Mouse (Mus musculus) CH12.LX (cell line): ENCODE measurements around the gene Plcl2. TPM values are rescaled to one million over a fixed set of nuclear protein-coding genes. Genes with fewer than 3 reads are reported as not detected.

Experiments
- DNase-seq: peaks from one replicate; pipeline ENCODE4 v3.0.0-alpha.2; 2013; ENCODE audit errors: extremely low read depth
- H3K27ac ChIP-seq: 2 replicates; pipeline ENCODE4 v1.5.1; 2012; ENCODE audit warnings: low read depth, mild to moderate bottlenecking, control low read depth, moderate library complexity; ENCODE audit not compliant: insufficient read depth
- H3K27me3 ChIP-seq: replicated peaks from 2 replicates; pipeline ENCODE3; 2012; ENCODE audit warnings: inconsistent platforms
- H3K36me3 ChIP-seq, 2 experiments: replicated peaks in 1 of 2; 2 replicates each; pipeline versions ENCODE3 to v1.6.1; 2012; ENCODE audit warnings: inconsistent platforms in 1 of 2, low read length in 1 of 2, mild to moderate bottlenecking in 1 of 2, mixed read lengths in 1 of 2, moderate library complexity in 1 of 2; ENCODE audit not compliant: control insufficient read depth in 1 of 2, insufficient read depth in 1 of 2
- H3K4me1 ChIP-seq, 2 experiments: 2 replicates each; pipeline ENCODE4 v1.6.1; 2012; ENCODE audit warnings: inconsistent platforms in 1 of 2, moderate library complexity in 1 of 2; ENCODE audit not compliant: insufficient read depth in 2 of 2, control insufficient read depth in 1 of 2
- H3K4me2 ChIP-seq: 2 replicates; pipeline ENCODE4 v1.6.1; 2012; ENCODE audit warnings: low read depth, mild to moderate bottlenecking, control low read depth; ENCODE audit not compliant: poor library complexity, insufficient read depth, severe bottlenecking
- H3K4me3 ChIP-seq, 3 experiments: fragments of 150-350 bp in 1 of 3; sonication (generic) in 1 of 3; replicated peaks in 1 of 3; 2 replicates each; pipeline versions ENCODE3 to v1.5.1; 2011 to 2012; ENCODE audit warnings: low read depth in 2 of 3, low read length in 2 of 3, mild to moderate bottlenecking in 2 of 3, moderate library complexity in 2 of 3, control low read depth in 1 of 3, improper control_type of control experiment in 1 of 3, inconsistent platforms in 1 of 3, mixed read lengths in 1 of 3; ENCODE audit not compliant: poor library complexity in 1 of 3
- H3K79me2 ChIP-seq: replicated peaks from 2 replicates; pipeline ENCODE4 v1.6.1; 2012; ENCODE audit warnings: mild to moderate bottlenecking, moderate library complexity; ENCODE audit not compliant: control insufficient read depth, poor library complexity, insufficient read depth, severe bottlenecking; ENCODE audit errors: extremely low read depth
- H3K9ac ChIP-seq: 2 replicates; pipeline ENCODE4 v1.6.1; 2012; ENCODE audit warnings: low read depth, mild to moderate bottlenecking, control low read depth, moderate library complexity; ENCODE audit not compliant: insufficient read depth
- H3K9me3 ChIP-seq: replicated peaks from 2 replicates; pipeline ENCODE3; 2012; ENCODE audit warnings: low read length, inconsistent platforms, mixed read lengths
- ELF1 ChIP-seq: IDR thresholded peaks from 2 replicates; pipeline ENCODE4 v1.6.1; 2014; ENCODE audit warnings: low read depth, mild to moderate bottlenecking, inconsistent platforms, low read length, improper control_type of control experiment
- ETS1 ChIP-seq: conservative IDR thresholded peaks from 2 replicates; pipeline ENCODE4 v1.6.1; 2012; ENCODE audit warnings: low read depth, mild to moderate bottlenecking, inconsistent platforms, low read length, improper control_type of control experiment, moderate library complexity
- HCFC1 ChIP-seq: IDR thresholded peaks from 2 replicates; pipeline ENCODE4 v1.6.1; 2012; ENCODE audit warnings: low read depth, mild to moderate bottlenecking, inconsistent platforms, low read length, improper control_type of control experiment
- JUND ChIP-seq: conservative IDR thresholded peaks from 2 replicates; pipeline ENCODE4 v1.6.1; 2011; ENCODE audit warnings: low read depth, low read length, improper control_type of control experiment
- MYC ChIP-seq: IDR thresholded peaks from 2 replicates; pipeline ENCODE4 v1.6.1; 2011; ENCODE audit warnings: low read depth, mild to moderate bottlenecking, improper control_type of control experiment, low read length
- NELFE ChIP-seq: IDR thresholded peaks from 2 replicates; pipeline ENCODE4 v1.6.1; 2011; ENCODE audit warnings: low read depth, low read length, improper control_type of control experiment
- PAX5 ChIP-seq: IDR thresholded peaks from 2 replicates; pipeline ENCODE4 v1.6.1; 2012; ENCODE audit warnings: low read length, inconsistent platforms, mixed read lengths
- RCOR1 ChIP-seq: conservative IDR thresholded peaks from 2 replicates; pipeline ENCODE4 v1.6.1; 2012; ENCODE audit warnings: low read depth, mild to moderate bottlenecking, inconsistent platforms, low read length, improper control_type of control experiment
- TCF12 ChIP-seq: IDR thresholded peaks from 2 replicates; pipeline ENCODE4 v1.6.1; 2014; ENCODE audit warnings: low read depth, mild to moderate bottlenecking, inconsistent platforms, low read length, improper control_type of control experiment
- ZKSCAN1 ChIP-seq: IDR thresholded peaks from 2 replicates; pipeline ENCODE4 v1.6.1; 2012; ENCODE audit warnings: low read depth, inconsistent platforms, low read length, improper control_type of control experiment, borderline replicate concordance
- ZMIZ1 ChIP-seq: IDR thresholded peaks from 2 replicates; pipeline ENCODE4 v1.6.1; 2012; ENCODE audit warnings: low read depth, mild to moderate bottlenecking, inconsistent platforms, low read length, improper control_type of control experiment
- ZNF384 ChIP-seq: IDR thresholded peaks from 2 replicates; pipeline ENCODE4 v1.6.1; 2012; ENCODE audit warnings: low read depth, low read length, improper control_type of control experiment, inconsistent platforms
- dilution Hi-C: fragments of 300-500 bp; cut with MboI; formaldehyde crosslinking; loops from 2 replicates; pipeline ENCODE4 v1.14.3; 2020; ENCODE audit warnings: low sequenced_read_pairs; ENCODE audit not compliant: extremely low pct_unique_long_range_greater_than_20kb, extremely low pct_ligation_motif_present
- in situ Hi-C: fragments of 300-500 bp; cut with MboI; formaldehyde crosslinking; loops from 3 replicates; pipeline ENCODE4 v1.14.3; 2019; ENCODE audit warnings: low sequenced_read_pairs, low pct_ligation_motif_present, low pct_unique_long_range_greater_than_20kb, mixed read lengths
- polyA plus RNA-seq: library from polyadenylated mRNA; unstranded; fragments of >175 nt; gene quantifications from 2 replicates; pipeline ENCODE4 v1.2.1, GENCODE M21; 2012; ENCODE audit warnings: low read depth; ENCODE audit not compliant: insufficient read length
- total RNA-seq, 2 experiments: library from RNA; depleted of rRNA; stranded (reverse); fragments of 300-350 nt in 1 of 2; fragments of >200 nt in 1 of 2; gene quantifications; 2 replicates each; pipeline ENCODE4 v1.2.3; 2012 to 2014

The Plcl2 gene
- total and polyA plus RNA-seq, 3 experiments = 9.0 to 16.6 (median 12.7) TPM

DNA sequence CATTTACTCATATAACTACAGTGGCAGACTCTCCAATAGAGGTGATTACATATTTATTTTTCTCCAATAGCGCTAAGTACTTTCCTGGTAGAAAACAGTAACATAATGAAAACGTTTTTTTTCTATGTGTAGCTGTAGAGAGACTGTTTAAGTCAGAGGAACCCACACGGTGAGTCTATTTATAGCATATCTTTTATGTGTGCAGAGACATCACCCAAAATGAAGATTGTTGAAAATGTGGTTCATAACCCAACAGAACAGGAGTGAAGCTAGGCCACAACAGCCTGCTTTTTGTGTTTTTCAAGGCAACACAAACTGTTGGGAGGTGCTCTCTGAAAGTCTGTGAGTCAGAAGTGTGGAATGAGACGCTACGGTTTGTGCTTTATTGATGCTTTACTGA is 24.2 kb upstream of the Plcl2 start:
- in situ Hi-C loops (no loop called here), dilution Hi-C loops (no loop called here)
- H3K9ac ChIP-seq = no peak overlapping the region
- H3K4me3 ChIP-seq = no peak overlapping the region
- no peak overlapping the region for H3K4me2 ChIP-seq
- no peak overlapping the region for H3K27ac ChIP-seq
- H3K4me1 ChIP-seq = peaks cover 5 to 15% of the 10 kb centered on the region in 2 experiments; a peak in 2 of 4 replicates
- no peaks in the 10 kb centered on the region for H3K79me2 ChIP-seq
- no peaks in the 10 kb centered on the region for H3K27me3 ChIP-seq
- H3K9me3 ChIP-seq = no peaks in the 10 kb centered on the region
- TF ChIP-seq RCOR1 (no peak), ELF1 (no peak), PAX5 (no peak), ZNF384 (no peak), TCF12 (no peak), HCFC1 (no peak), JUND (no peak)
- DNase-seq = no peak
- H3K36me3 ChIP-seq = no peaks in the 10 kb centered on the region

DNA sequence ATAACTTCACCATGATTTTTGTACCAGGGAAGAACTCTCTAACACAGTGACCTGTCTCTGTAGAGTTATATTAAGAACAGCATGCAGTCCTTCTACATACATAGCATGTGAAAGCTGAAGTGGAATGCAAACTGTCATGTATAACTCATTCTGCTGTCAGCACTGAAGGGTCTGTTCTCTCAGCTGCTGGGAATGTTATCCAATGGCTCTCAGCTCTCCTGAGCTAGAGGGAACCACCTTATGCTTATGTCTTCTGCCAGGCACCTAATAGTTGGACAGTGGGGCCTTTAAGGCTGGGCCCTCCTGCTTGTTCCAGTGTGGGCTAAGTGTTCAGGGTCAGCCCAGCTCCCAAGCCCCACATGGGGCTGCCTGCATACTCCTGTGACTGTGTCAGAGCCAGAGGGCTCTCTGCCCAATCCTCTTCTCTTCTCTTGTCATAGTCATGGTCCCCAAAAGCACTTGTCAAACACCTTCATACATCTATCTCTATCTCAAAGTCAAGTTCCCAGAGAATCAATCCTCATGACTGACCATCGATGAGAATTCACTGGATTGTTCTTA is 22.1 kb upstream of the Plcl2 start:
- TF ChIP-seq JUND (no peak), ZMIZ1 (no peak)
- in situ Hi-C loops = no loop called here
- H3K79me2 ChIP-seq = no peaks in the 10 kb centered on the region

DNA sequence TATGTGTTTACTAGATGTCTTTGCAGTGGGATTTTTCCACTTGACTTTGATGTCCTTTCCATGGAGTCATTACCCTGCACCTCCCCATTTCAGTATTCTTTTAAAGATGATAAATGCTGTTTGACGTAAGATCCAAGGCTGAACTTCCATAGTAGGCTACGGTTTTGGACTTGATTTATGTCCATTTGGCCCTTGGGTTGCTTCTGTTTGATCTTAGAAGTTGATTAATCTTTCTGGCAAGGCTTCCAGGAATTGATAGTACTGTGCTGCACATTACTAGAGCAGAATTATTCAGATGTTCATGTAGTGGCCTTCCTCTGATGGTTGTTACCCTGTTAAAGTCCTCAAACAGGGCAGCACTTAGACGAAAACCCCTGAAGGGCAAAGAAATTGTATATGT is 21.5 kb upstream of the Plcl2 start:
- no peaks in the 10 kb centered on the region for H3K79me2 ChIP-seq
- dilution Hi-C loops = no loop called here
- H3K4me1 ChIP-seq = peaks cover 8 to 25% of the 10 kb centered on the region in 2 experiments
- no peaks in the 10 kb centered on the region for H3K9me3 ChIP-seq
- H3K27me3 ChIP-seq = no peaks in the 10 kb centered on the region
- no peak overlapping the region for H3K4me2 ChIP-seq
- no peak overlapping the region for H3K4me3 ChIP-seq
- H3K9ac ChIP-seq = no peak overlapping the region
- TF ChIP-seq MYC (no peak), ZKSCAN1 (no peak), ETS1 (no peak), JUND (no peak), NELFE (no peak), ZNF384 (no peak)
- in situ Hi-C loops = no loop called here
- H3K27ac ChIP-seq = no peak overlapping the region
- no peak for DNase-seq
- H3K36me3 ChIP-seq = no peaks in the 10 kb centered on the region

More for the DNA sequence above, 22.1 kb upstream of the Plcl2 start:
- Histone ChIP-seq H3K9me3 (no peaks in the 10 kb centered on the region), H3K9ac (no peak overlapping the region), H3K4me1 (peaks cover 8 to 25% of the 10 kb centered on the region in 2 experiments), H3K27ac (no peak overlapping the region), H3K27me3 (no peaks in the 10 kb centered on the region), H3K36me3 (no peaks in the 10 kb centered on the region), H3K4me3 (no peak overlapping the region), H3K4me2 (no peak overlapping the region)
- DNase-seq = no peak
- dilution Hi-C loops = no loop called here
